Mouse (Mus musculus): ENCODE data around the gene Pigl.
"Not testable (repeated sequence)": the region's sequence is repeated elsewhere in the genome, so short reads cannot be mapped to it uniquely, and the experiment has no call there.

Gene Pigl

DNA sequence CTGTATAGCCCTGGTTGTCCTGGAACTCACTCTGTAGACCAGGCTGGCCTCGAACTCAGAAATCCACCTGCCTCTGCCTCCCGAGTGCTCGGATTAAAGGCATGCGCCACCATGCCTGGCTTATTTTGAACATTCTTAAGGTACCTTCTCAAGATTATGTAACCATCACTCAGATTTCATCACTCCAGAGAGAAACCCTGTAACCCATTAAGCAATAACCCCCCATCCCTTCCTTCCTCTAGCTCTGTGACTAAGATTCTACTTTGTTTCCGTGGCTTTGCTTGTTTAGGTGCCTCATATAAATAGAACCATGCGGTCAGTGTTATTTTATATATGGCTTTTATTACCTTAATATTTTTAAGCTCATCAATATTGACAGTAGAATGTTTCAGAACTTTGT, 12.2 kb downstream of the Pigl start:
- no peak for DNase-seq

- no peak for DNase-seq
Measured at GRCm38 (mm10) chr11:62473516-62473915, 15.3 kb downstream of the Pigl start.

- no peak for DNase-seq
Measured at GRCm38 (mm10) chr11:62476156-62476555, 17.9 kb downstream of the Pigl start.

GRCm38 (mm10) chr11:62478931-62479330, 20.7 kb downstream of the Pigl start:
- DNase-seq, result no peak

DNA sequence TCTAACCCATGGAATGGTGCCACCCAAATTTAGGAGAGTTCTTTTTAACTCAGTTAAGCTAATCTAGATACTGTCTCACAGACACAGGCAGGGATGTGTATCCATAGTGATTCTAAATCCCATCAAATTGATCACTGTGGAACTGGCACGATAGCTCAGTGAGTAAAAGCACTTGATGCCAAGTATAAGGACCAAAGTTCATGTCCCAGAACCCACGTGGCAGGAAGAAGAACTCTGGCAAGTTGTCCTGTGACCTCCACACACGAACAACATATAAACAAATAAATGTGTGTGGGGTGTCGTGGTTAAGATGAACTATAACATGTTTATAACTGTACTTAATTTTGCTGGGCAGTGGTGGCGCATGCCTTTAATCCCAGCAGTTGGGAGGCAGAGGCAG, 21.3 kb downstream of the Pigl start:
- no peak for DNase-seq

GRCm38 (mm10) chr11:62486949-62487348, 28.7 kb downstream of the Pigl start:
- DNase-seq, result no peak

DNA sequence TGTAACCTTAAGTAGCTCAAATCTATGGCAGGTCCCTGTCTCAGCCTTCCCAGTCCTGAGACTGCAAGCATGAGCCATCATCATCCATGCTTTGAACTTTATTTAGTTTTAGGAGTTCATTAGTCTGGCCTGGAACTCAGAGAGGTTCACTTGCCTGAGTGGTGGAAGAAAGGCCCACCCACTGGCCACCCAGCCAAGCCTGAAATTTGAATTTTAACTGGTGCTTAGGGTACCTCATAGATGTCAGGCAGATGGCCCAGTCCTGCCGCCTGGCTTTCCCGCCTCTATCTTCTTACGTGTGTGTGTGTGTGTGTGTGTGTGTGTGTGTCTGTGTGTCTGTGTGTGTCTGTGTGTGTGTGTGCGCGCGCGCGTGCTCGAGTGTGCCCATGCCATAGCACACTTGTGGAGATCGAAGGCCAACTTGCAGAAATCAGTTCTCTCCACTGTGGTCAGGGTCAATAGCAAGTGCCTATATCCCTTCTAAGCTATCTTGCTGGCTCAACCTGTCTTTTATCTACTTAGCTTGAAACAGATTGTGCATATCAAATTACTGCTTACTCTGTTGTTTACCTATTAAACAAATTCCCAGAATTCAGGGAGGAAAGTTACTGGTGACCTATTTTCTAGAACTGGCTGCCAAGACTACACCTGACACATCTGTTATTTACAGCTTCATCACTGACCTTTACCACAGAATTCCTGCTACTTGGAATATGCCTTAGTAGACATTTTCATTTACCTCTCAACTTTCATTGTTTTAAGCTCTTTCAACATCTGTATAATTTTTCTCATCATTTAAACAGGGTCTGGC, 29.5 kb downstream of the Pigl start:
- DNase-seq, result no peak

DNA sequence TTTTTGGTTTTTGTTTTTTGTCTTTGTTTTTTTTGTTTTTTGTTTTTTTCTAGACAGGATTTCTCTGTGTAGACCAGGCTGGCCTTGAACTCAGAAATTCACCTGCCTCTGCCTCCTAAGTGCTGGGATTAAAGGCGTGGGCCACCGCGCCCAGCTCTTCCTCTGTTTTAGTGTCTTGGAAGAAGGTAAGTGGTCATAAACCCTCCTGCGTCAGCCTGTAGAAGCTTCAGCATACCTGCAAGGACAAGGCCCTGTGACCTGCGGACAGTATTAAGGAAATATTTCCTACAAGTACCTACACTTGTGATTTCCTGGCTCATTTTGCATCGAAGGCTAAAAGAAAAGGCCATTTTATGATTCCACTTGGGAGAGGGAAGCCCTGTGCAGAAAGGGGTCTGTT, 35.4 kb downstream of the Pigl start:
- DNase-seq, result no peak

DNA sequence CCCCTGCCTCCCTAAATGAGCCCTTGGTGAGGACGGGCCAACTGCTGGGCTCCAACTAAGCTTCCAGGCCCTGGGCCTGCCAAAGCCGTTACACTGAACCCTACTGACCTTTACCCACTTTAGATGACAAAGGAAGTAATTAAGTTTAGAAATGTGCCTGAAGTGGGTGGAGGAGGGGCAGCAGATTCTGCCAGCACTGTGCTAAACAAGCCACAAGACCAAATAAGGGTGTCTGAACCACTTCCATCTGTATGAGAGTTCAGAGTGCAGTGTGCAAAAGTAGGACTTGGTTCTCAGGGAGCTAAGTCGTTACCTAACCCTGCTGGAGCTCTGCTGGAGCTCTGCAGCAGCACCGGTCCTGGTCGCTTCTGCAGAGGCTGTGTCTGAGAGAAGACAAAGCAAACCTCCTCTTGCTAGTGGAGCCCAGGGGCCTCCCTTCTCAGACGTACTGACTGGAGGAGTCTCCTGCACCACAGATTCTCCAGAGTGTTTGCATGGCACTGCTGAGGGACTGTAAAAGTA, 36.6 kb downstream of the Pigl start:
- DNase-seq, result peak; percentile 75

GRCm38 (mm10) chr11:62495276-62495801, 37.1 kb downstream of the Pigl start:
- DNase-seq, result peak; percentile 47

DNA sequence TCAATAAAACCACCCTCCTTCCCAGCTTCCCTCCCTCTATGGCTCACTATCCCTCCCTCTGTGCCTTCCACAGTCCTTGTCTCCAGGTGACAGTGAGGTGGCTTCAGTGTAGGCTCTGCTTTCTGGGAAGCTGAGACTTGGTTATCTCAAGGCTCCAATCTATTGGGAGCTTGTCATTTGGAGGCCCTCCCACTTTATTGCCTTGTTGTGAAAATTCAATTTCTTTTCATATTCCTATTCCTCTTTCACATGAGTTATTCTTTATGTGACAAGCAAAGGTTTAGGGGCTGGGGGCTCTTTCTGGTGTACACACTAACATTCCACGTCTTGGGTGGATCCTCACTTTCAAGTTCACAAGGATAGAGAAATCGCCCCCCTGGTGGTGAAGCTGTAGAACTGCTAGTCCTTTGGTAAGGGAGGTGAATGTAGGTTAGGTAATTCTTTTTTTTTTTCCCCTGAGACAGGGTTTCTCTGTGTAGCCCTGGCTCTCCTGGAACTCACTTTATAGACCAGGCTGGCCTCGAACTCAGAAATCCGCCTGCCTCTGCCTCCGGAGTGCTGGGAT, 38.0 kb downstream of the Pigl start:
- DNase-seq, result peak; percentile 58

DNA sequence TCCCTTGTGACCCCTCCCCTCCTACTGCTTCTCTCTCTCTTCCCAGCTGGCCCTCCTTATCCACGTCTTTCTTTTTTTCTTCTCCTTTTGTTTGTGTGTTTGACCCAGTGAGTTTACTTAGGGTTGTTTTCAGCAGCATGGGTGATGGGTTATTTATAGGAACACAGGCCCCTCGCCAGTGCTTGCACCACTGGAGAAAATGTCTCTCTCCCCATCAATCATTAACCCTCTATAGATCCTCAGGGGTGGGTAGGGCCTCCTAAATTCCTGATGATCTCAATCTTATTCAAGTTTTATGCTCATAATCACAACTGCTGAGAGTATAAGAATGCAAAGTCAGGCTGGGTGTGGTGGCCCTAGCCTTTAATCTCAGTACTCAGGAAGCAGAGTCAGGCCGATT, 38.9 kb downstream of the Pigl start:
- DNase-seq, result no peak

GRCm38 (mm10) chr11:62498802-62499201, 40.5 kb downstream of the Pigl start:
- no peak for DNase-seq

- no peak for DNase-seq
Measured at GRCm38 (mm10) chr11:62500529-62500928, 42.3 kb downstream of the Pigl start.

DNA sequence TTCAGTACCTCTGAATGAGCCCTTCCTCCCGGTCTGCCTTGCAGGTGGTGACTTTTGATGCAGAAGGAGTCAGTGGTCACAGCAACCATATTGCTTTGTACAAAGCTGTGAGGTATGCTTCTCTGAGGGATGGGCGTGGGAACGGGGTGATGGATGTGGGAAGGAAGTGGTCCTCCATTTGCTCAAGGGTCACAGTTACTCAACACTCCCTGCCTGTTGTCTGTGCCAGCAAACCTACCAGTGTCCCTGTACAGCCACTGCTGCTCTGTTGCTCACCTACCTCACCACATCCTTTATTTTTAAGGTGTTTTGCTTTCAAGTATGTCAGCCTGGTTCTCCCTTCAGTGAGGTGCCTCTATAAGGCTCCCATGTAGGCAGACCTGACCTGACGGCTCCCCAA, 49.4 kb downstream of the Pigl start:
- no peak for DNase-seq

DNA sequence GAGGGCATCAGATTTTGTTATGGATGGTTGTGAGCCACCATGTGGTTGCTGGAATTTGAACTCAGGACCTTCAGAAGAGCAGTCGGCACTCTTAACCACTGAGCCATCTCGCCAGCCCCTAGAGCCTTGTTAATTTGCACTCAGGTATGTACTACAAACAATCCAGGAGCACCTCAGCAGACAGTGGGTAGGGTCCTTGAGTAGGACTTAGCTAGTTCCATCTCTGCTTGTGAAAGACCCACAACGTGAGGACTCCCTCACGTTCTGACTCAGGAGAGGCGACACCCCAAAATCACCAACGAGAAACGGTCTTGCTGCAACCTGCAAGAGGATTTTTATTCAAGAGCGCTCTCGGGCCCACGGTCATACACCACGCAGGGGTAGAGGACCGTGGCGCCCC, 50.1 kb downstream of the Pigl start:
- not testable (repeated sequence) for DNase-seq

DNA sequence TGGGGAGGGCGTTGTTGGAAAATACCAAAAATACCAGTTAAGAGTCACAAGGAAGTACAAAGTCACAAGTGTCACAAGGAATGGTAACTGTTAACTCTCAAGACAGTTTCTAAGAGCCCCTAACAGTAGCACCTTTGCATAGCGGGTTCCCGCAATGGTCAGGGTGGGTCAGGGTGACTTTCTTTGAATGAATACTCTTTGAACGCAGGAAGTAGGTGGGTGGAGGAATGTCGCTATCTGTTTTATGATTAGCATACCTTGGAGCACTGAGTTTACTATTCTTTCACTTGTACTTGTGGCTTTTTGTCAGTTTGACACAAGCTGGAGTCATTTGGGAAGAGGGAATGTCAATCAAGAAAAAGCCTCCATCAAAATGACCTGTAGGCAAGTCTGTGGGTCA, 50.6 kb downstream of the Pigl start:
- DNase-seq, result not testable (repeated sequence)

GRCm38 (mm10) chr11:62509571-62509970, 51.3 kb downstream of the Pigl start:
- DNase-seq, result no peak

DNA sequence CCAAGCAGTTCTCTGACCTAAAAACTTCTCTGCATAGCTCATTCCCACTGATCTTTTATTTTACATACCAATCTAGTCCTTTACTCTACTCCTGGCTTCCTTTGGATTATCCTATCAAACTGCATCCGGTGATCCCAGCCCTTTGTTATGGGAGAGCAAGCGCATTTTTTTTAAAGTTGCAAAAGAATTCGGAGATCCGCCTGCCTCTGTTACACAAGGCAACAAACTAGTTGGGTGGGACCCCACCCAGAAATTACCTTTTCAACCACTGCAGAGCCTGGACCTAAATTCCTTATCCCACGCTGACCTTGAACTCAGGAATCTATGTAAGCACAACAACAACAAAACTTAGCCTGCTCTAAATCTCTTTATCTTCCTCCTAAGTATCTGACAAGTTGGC, 52.7 kb downstream of the Pigl start:
- no peak for DNase-seq

DNA sequence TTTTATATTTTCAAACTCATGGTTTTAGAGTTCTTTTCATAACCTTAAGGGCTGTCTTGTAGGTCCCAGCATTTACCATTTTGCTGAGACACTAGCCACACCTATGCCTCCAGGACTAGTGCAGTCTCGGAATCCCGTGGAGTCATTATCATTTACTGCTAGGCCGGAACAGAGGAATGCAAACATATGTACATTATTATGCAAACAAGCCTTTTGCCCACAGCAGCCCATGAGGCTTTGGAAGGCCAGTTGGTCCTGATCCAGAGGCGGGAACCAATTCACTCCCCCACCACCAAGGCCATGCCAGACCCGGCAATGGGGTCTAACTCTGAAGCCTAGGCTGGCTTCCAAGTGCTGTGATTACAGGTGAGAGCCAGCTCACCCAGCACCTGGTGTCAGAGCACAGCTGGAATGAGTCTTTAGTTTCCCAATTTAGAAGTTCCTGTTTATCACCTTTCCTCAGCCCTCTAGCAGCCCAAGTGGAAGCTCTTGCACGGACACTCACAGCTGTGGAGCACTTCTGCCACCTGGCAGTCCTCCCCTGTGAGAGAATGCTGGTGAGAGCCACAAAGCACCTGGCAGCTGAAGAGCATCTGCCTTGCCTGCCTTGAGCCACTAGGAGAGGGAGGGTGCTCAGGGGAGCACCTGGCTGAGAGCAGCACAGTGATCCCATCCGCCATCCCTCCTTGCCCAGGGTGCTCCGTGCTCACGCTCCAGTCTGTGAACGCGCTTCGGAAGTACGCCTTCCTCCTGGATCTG, 53.4 kb downstream of the Pigl start:
- DNase-seq, result no peak

- DNase-seq, result no peak
Measured at GRCm38 (mm10) chr11:62512529-62513080, 54.3 kb downstream of the Pigl start.

- no peak for DNase-seq
Measured at GRCm38 (mm10) chr11:62513311-62513710, 55.1 kb downstream of the Pigl start.

- peak; percentile 56 for DNase-seq
Measured at GRCm38 (mm10) chr11:62518991-62519390, 60.7 kb downstream of the Pigl start.

Data from embryo, embryonic 11 days (tissue).